Mouse (Mus musculus) kidney, postnatal 25 days (tissue): ENCODE measurements around the gene Mrpl43.

Experiments used
- DNase-seq, 2 experiments: peaks; one replicate each; pipeline ENCODE4 v3.0.0; 2021; ENCODE audit warnings: mixed read lengths in 2 of 2

Mrpl43 gene

GRCm38 (mm10) chr19:44968329-44968728 lies 37.9 kb downstream of the Mrpl43 start:
- no peak for DNase-seq

- DNase-seq = no peak
Observed at GRCm38 (mm10) chr19:44965978-44966377, 40.3 kb downstream of the Mrpl43 start.

- no peak for DNase-seq
Observed at GRCm38 (mm10) chr19:44959633-44960032, 46.6 kb downstream of the Mrpl43 start.
